Mouse (Mus musculus) midbrain, embryonic 16.5 days (tissue): Measurements from ENCODE around the gene Olfr1447. TPM values are rescaled to one million over a fixed set of nuclear protein-coding genes. Genes with fewer than 3 reads are reported as not detected.

Experiments used
- ATAC-seq: fragments of 200-750 bp; cut with Nextera tagmentation; 2 replicates; pipeline ENCODE4 v1.8.0; 2017; ENCODE audit warnings: moderate TSS enrichment
- H3K27ac ChIP-seq: fragments of 300-500 bp; sonication (generic); 2 replicates; pipeline ENCODE4 v1.5.1; 2014; ENCODE audit warnings: mild to moderate bottlenecking, low read length, mixed read lengths
- H3K27me3 ChIP-seq: fragments of 300-500 bp; sonication (generic); 2 replicates; pipeline ENCODE4 v1.6.1; 2014; ENCODE audit warnings: low read depth, low read length, mixed read lengths; ENCODE audit not compliant: control insufficient read depth, insufficient read depth
- H3K36me3 ChIP-seq: fragments of 300-500 bp; sonication (generic); 2 replicates; pipeline ENCODE4 v1.6.1; 2014; ENCODE audit warnings: mild to moderate bottlenecking, low read length, moderate library complexity, mixed read lengths; ENCODE audit not compliant: control insufficient read depth, insufficient read depth
- H3K4me1 ChIP-seq: fragments of 300-500 bp; sonication (generic); 2 replicates; pipeline ENCODE4 v1.6.1; 2014; ENCODE audit warnings: mild to moderate bottlenecking, low read length, mixed read lengths; ENCODE audit not compliant: control insufficient read depth, insufficient read depth
- H3K4me2 ChIP-seq: fragments of 300-500 bp; sonication (generic); 2 replicates; pipeline ENCODE4 v1.6.1; 2014; ENCODE audit warnings: mild to moderate bottlenecking, low read length, mixed read lengths
- H3K4me3 ChIP-seq: fragments of 300-500 bp; sonication (generic); 2 replicates; pipeline ENCODE4 v1.5.1; 2014; ENCODE audit warnings: low read depth, mild to moderate bottlenecking, low read length, moderate library complexity, mixed read lengths
- H3K9ac ChIP-seq: fragments of 300-500 bp; sonication (generic); 2 replicates; pipeline ENCODE4 v1.6.1; 2014; ENCODE audit warnings: low read depth, low read length, mixed read lengths
- H3K9me3 ChIP-seq: fragments of 300-500 bp; sonication (generic); replicated peaks from 2 replicates; pipeline ENCODE4 v1.6.1; 2014; ENCODE audit warnings: mild to moderate bottlenecking, low read length, mixed read lengths; ENCODE audit not compliant: control insufficient read depth, poor library complexity, severe bottlenecking
- WGBS: fragments of 180-500 bp; shearing (Covaris S2); extraction: QIAGEN DNeasy Blood & Tissue Kit; methylation state at CpG from one replicate; pipeline ENCODE4 v1.1.7; 2014; 5-methylcytosine and 5-hydroxymethylcytosine counted together
- polyA plus RNA-seq: library from polyadenylated mRNA; unstranded; fragments of >200 nt; fragmentation: Nextera tagmentation; extraction: Ambion mirVana; gene quantifications from 2 replicates; pipeline ENCODE4 v1.2.1, GENCODE M21; 2015

Gene Olfr1447
- not detected in 2 replicates for polyA plus RNA-seq

- no peaks in the 10 kb centered on the region for H3K27me3 ChIP-seq
- no peak within 1 kb of the TSS for H3K9ac ChIP-seq
- H3K4me3 ChIP-seq, result no peak within 1 kb of the TSS
- no peaks in the 10 kb centered on the region for H3K9me3 ChIP-seq
- 92% methylated on average over 1 of the region's 1 CpGs for WGBS
- ATAC-seq, result no peak
- no peak within 1 kb of the TSS for H3K27ac ChIP-seq
- no peak within 1 kb of the TSS for H3K4me2 ChIP-seq
- H3K36me3 ChIP-seq, result no peaks in the 10 kb centered on the region
- no peaks in the 10 kb centered on the region for H3K4me1 ChIP-seq
These were observed at the start of gene Olfr1447 for GRCm38 (mm10) chr19:12903643-12904042. Gene Olfr1447, minus strand, starts transcription at chr19:12903743.

DNA sequence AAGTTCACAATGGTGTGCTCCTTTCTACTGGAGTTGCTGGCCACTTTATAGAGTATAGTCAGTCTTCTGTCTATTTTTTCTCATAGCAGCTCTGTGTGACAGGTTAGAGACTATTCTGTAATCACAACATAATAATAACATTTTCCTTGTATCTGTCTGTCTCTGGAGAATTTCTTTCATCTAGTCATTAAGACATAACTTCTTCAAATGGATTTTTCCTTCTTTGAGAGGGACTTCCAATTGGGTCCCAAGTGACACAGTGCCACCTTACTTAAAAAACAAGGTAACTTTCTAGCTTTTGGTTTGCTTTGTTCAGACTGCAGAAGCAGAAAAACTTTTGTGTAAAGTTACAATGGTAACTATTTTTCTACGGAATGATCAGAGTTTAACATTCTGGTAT, 46.4 kb upstream of the Olfr1447 start, which contains the start of gene Olfr1450:
Gene Olfr1450, plus strand, starts transcription at position 301 of the 400 bp plus-strand sequence.
- H3K4me3 ChIP-seq, result no peak within 1 kb of the TSS
- no peak within 1 kb of the TSS for H3K9ac ChIP-seq
- H3K27ac ChIP-seq, result no peak within 1 kb of the TSS
- H3K4me1 ChIP-seq, result no peaks in the 10 kb centered on the region
- no peak within 1 kb of the TSS for H3K4me2 ChIP-seq
- H3K9me3 ChIP-seq, result peaks cover 6% of the 10 kb centered on the region; the same call in 1 of the 2 replicates
- no peak for ATAC-seq
- H3K36me3 ChIP-seq, result no peaks in the 10 kb centered on the region
- H3K27me3 ChIP-seq, result no peaks in the 10 kb centered on the region
- 90% methylated on average over 1 of the region's 1 CpGs for WGBS

- Histone ChIP-seq H3K9ac (no peak within 1 kb of the TSS), H3K9me3 (0 out of 2 replicates have a peak, but pooled peaks cover 2% of the 10 kb centered on the region), H3K4me3 (no peak within 1 kb of the TSS), H3K36me3 (no peaks in the 10 kb centered on the region), H3K27me3 (no peaks in the 10 kb centered on the region), H3K27ac (no peak within 1 kb of the TSS), H3K4me1 (no peaks in the 10 kb centered on the region), H3K4me2 (no peak within 1 kb of the TSS)
- ATAC-seq, result no peak
These were observed 27.0 kb upstream of the Olfr1447 start, which contains the start of gene Olfr1449 for GRCm38 (mm10) chr19:12930540-12930939. Gene Olfr1449, plus strand, starts transcription at chr19:12930840.

- Histone ChIP-seq H3K27ac (no peak within 1 kb of the TSS), H3K9ac (no peak within 1 kb of the TSS), H3K4me1 (no peaks in the 10 kb centered on the region), H3K36me3 (no peaks in the 10 kb centered on the region), H3K4me3 (no peak within 1 kb of the TSS), H3K4me2 (no peak within 1 kb of the TSS), H3K27me3 (no peaks in the 10 kb centered on the region), H3K9me3 (no peaks in the 10 kb centered on the region)
- WGBS, result 91% methylated on average over 1 of the region's 1 CpGs
- no peak for ATAC-seq
These were observed 20.8 kb upstream of the Olfr1447 start, which contains the start of gene Olfr1448 for GRCm38 (mm10) chr19:12924319-12924718. Gene Olfr1448, minus strand, starts transcription at chr19:12924419.

DNA sequence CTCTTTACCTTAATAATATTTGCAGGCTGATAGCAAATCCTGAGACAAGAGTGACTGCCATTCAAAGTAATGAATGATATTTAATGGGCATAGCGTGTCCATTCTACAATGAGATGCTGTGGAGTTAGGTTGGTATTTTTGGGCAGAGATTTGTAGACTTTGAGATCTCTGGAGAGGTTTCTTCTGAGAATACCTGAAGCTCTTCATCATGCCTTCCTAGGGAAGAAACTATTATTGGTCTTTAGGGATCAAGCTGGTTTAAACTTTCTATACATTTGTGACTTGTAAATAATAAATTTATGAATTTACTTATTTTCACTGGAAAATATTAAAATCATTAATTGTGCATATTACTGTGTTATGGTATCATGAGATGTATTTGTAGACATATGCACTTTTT, 10.1 kb downstream of the Olfr1447 start, which contains the start of gene Olfr1446:
Gene Olfr1446, minus strand, starts transcription at position 101 of the 400 bp plus-strand sequence.
- Histone ChIP-seq H3K27me3 (no peaks in the 10 kb centered on the region), H3K4me3 (no peak within 1 kb of the TSS), H3K9me3 (no peaks in the 10 kb centered on the region), H3K4me2 (no peak within 1 kb of the TSS), H3K36me3 (no peaks in the 10 kb centered on the region), H3K9ac (no peak within 1 kb of the TSS), H3K27ac (no peak within 1 kb of the TSS), H3K4me1 (no peaks in the 10 kb centered on the region)
- ATAC-seq, result no peak
- WGBS, result 80% methylated on average over 1 of the region's 1 CpGs

DNA sequence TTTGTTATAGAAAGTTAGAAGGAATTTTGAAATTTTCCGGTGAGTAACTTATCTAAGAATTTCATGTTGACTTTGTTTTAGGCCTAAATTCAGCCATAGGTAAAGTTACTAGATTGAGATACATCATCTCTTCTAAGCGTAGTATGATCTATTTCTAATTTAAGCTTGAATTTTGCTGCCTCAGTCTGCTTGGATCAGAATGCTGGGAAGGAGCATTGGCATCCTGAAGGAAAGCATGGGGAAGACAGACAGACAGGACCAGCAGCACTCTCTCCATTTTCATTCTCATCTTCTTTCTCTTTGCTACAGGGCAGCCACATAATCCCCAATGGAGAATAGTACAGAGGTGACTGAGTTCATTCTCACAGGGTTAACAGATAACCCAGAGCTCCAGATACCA, 20.0 kb downstream of the Olfr1447 start, which contains the start of gene Olfr1445:
Gene Olfr1445, plus strand, starts transcription at position 301 of the 400 bp plus-strand sequence.
- ATAC-seq, result no peak
- WGBS, result 77% methylated on average over 2 of the region's 2 CpGs

GRCm38 (mm10) chr19:12856983-12857382, 46.6 kb downstream of the Olfr1447 start, which contains the start of gene Olfr1444:
Gene Olfr1444, plus strand, starts transcription at chr19:12857283.
- WGBS, result 63% methylated on average over 1 of the region's 1 CpGs
- Histone ChIP-seq H3K27ac (no peak within 1 kb of the TSS), H3K36me3 (no peaks in the 10 kb centered on the region), H3K27me3 (no peaks in the 10 kb centered on the region), H3K9me3 (no peaks in the 10 kb centered on the region), H3K4me2 (no peak within 1 kb of the TSS), H3K4me1 (no peaks in the 10 kb centered on the region), H3K9ac (no peak within 1 kb of the TSS), H3K4me3 (no peak within 1 kb of the TSS)
- ATAC-seq, result no peak

More for the DNA sequence above, 20.0 kb downstream of the Olfr1447 start, which contains the start of gene Olfr1445:
- H3K4me3 ChIP-seq, result no peak within 1 kb of the TSS
- H3K36me3 ChIP-seq, result no peaks in the 10 kb centered on the region
- no peaks in the 10 kb centered on the region for H3K4me1 ChIP-seq
- no peak within 1 kb of the TSS for H3K9ac ChIP-seq
- no peaks in the 10 kb centered on the region for H3K27me3 ChIP-seq
- H3K4me2 ChIP-seq, result no peak within 1 kb of the TSS
- no peak within 1 kb of the TSS for H3K27ac ChIP-seq
- 0 out of 2 replicates have a peak, but pooled peaks cover 4% of the 10 kb centered on the region for H3K9me3 ChIP-seq

Other genes starting within 250 kb of the Olfr1447 start
- not detected in 2 replicates for gene Olfr1442, start 233.3 kb downstream of the Olfr1447 start, polyA plus RNA-seq
- gene Olfr1443, start 225.6 kb downstream of the Olfr1447 start, polyA plus RNA-seq, result not detected in 2 replicates
- not detected in 2 replicates for gene Keg1, start 208.0 kb downstream of the Olfr1447 start, polyA plus RNA-seq
- 1.4 and 2.0 TPM in 2 replicates for gene Cntf, start 138.1 kb downstream of the Olfr1447 start, polyA plus RNA-seq
- gene Zfp91, start 107.6 kb downstream of the Olfr1447 start, polyA plus RNA-seq, result 11.0 and 12.0 TPM in 2 replicates
- gene Lpxn, start 107.5 kb downstream of the Olfr1447 start, polyA plus RNA-seq, result 0.63 and 0.85 TPM in 2 replicates
- not detected in 2 replicates for gene Gm5244, start 57.1 kb downstream of the Olfr1447 start, polyA plus RNA-seq
- not detected in 2 replicates for gene Olfr1444, start 46.5 kb downstream of the Olfr1447 start, polyA plus RNA-seq
- gene Olfr1445, start 19.9 kb downstream of the Olfr1447 start, polyA plus RNA-seq, result not detected in 2 replicates
- gene Olfr1446, start 10.2 kb downstream of the Olfr1447 start, polyA plus RNA-seq, result not detected in 2 replicates
- gene Olfr1448, start 20.7 kb upstream of the Olfr1447 start, polyA plus RNA-seq, result not detected in 2 replicates
- gene Olfr1449, start 27.1 kb upstream of the Olfr1447 start, polyA plus RNA-seq, result not detected in 2 replicates
- not detected in 2 replicates for gene Olfr1450, start 46.5 kb upstream of the Olfr1447 start, polyA plus RNA-seq
- not detected in 2 replicates for gene Olfr1451, start 91.3 kb upstream of the Olfr1447 start, polyA plus RNA-seq
- gene Olfr1453, start 124.6 kb upstream of the Olfr1447 start, polyA plus RNA-seq, result not detected in 2 replicates
- not detected in 2 replicates for gene Olfr1454, start 156.9 kb upstream of the Olfr1447 start, polyA plus RNA-seq
- not detected in 2 replicates for gene Olfr1457, start 194.1 kb upstream of the Olfr1447 start, polyA plus RNA-seq
- not detected in 2 replicates for gene Olfr1458, start 203.0 kb upstream of the Olfr1447 start, polyA plus RNA-seq
- gene Olfr1459, start 245.8 kb upstream of the Olfr1447 start, polyA plus RNA-seq, result not detected in 2 replicates